Mouse (Mus musculus): Measurements from ENCODE around the gene Asap3.

DNA sequence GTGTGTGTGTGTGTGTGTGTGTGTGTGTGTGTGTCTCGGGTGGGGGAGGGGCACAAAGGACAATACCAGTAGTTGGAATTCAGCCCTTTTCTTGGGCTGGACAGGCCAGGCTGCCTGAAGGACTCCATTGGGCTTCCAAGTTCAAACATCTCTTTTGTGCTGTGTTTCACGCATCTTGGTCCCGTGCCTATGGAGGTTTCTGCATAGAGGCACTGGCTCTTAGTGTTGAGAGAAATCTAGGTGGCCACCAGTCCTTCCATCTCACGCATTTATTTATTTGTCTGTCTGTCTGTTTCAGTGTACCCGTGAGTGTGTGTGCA, 18.0 kb downstream of the Asap3 start:
- TF ChIP-seq CTCF (IDR thresholded peaks at IDR 0.05; ENCODE audit: low read depth, low read length) (no peak), POLR2A (IDR thresholded peaks at IDR 0.05; ENCODE audit: extremely low read depth, insufficient read depth, low read length) (no peak)

Measured in liver, adult 2 months (tissue).